Mouse (Mus musculus) layer of hippocampus, adult 18-20 months (tissue): ENCODE measurements at regions not wholly inside any gene's neighbourhood (a gene's known extent, or its start where the extent isn't known, plus 50 kb on each side); places are given as distances from the start of the nearest gene placed in this dataset.

ENCODE experiments used
- DNase-seq, 2 experiments: peaks; one replicate each; pipeline ENCODE4 v3.0.0; 2022; ENCODE audit warnings: low spot score in 2 of 2

DNA sequence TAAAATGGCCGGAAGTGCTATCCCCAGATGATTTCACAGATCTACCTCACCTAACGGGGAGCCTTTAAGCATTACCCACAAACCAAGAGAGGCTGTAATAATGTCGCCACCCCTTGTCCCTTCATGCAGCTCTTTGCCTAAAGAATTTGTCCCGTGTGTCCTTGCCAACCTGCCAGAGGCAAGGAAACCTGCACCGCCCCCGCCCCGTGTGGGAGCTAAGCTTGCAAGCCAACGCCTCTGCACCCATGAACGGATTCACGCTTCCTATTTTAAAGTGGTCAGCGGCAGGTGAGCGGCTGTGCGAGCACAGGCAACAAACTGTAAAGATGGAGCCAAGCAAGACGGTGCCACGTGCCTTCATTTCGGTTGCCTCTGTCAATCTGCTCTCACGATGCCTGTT, 63.1 kb downstream of the Gm11011 start:
- no peak for DNase-seq

DNA sequence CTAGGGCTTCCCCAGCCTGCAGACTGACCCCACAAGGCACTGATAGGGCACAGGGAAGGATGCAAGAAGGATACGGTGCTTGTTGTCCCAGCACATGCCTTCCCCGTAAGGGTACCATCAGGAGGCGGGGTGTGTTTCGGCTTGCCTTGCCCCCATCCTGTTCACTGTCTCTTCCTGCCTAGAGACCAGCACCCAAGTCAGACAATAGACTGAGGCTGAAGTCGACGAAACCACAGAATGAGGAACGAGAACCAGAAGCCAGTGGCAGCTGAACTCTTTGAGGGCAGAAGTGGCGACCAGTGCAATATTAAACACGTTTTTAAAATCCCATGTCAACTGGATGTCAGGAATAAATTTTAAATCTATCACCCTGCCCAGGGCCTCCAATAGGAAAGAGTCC, 67.6 kb downstream of the Gm11011 start:
- no peak for DNase-seq

DNA sequence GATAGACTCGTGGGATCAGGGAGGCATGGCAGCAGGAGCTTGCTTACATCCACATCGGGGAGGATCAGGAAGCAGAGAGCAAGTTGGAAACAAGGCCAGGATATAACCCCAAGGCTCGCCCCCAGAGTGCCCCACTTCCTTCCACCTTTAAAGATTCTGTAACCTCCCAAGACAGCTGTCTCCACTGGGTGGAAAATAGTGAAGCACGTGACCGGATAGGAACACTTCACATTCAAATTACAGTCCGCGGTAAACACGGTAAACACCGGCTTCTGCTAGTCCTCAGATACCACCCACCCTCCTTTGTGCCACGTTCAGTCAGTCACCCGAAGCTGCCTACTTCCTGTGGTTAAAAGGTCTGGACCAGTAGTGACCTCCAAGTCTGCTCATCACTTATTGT, 72.2 kb downstream of the Gm11011 start:
- no peak for DNase-seq

DNA sequence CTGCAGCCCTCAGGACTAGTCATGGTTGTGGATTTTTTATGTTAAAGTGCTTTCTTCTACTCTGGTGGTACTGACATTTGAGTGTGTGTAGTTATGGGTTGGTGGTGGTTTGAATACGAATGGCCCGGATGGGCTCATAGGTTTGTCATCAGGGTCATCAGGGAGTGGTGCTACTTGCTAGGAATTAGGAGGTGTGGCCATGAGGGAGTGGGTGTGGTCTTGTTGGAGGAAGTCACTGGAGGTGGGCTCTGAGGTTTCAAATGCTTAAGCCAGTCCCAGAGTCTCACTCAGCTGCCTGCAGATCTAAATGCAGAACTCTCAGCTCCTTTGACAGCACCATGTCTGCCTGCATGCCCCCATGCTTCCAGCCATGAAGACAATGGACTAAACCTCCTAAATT, 76.8 kb downstream of the Gm11011 start:
- DNase-seq = no peak

DNA sequence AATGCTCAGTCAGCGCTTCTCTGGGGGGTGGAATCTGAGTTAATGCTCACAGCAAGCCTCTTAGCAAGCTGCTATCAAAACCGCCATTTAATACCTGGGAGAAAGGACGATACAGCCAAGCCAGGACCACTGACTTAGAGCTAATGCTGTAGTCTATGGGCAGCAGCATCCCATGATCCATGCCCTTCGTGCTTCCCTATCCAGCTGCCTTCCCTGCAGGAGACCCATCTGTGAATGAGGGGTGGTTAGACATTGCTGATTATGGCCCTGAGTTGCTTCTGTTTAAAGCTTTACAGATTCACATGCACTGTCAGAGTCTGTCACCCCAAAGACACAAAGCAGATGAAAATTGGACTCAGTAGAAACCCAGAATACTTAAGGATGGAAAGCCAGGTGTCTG, 78.1 kb downstream of the Gm11011 start:
- no peak for DNase-seq

DNA sequence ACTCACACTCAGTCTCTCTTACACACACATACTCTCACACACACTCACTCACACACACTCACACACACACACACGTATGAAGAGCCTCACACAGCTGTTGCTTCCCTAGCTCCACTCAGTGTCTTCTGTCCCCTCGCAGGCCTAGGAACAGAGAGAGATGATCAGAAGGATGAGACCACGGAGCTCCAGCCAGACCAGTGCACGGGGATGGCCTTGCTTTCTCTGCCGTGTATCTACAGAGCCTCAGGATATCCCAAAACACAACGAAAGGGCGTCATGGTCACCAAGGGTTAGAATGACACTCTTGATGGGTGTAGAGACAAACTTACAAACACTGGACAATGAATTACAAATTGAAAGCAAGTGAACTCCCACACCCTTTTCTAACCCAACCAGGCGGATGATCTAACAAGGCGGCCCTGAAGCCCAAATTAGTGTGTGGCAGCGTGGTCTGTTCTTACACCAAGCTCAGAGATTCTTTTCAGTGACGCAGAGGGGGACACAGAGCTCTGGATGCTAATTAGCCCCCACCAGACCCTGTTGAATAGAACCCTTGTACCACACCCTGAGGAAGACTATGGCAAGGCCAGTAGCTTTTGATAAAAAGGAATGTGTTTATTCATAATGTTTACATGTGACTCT, 83.0 kb downstream of the Gm11011 start:
- no peak for DNase-seq

DNA sequence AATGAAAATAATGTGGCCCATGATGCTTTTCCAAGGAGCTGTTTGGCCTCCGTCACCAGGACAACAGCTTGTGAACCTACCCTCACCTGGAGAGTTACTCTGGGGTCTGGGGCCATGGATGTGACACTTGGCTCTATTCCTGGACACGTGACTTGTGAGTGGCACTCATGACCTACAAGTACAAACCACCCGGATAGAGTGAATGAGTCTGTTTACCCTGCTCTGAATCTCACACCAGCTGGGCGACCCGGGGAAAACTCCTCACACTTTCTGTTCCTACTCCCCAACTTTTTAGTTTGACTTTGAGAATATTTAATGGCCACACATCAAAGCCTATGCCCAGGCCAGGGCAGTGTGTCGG, 84.0 kb downstream of the Gm11011 start:
- no peak for DNase-seq

DNA sequence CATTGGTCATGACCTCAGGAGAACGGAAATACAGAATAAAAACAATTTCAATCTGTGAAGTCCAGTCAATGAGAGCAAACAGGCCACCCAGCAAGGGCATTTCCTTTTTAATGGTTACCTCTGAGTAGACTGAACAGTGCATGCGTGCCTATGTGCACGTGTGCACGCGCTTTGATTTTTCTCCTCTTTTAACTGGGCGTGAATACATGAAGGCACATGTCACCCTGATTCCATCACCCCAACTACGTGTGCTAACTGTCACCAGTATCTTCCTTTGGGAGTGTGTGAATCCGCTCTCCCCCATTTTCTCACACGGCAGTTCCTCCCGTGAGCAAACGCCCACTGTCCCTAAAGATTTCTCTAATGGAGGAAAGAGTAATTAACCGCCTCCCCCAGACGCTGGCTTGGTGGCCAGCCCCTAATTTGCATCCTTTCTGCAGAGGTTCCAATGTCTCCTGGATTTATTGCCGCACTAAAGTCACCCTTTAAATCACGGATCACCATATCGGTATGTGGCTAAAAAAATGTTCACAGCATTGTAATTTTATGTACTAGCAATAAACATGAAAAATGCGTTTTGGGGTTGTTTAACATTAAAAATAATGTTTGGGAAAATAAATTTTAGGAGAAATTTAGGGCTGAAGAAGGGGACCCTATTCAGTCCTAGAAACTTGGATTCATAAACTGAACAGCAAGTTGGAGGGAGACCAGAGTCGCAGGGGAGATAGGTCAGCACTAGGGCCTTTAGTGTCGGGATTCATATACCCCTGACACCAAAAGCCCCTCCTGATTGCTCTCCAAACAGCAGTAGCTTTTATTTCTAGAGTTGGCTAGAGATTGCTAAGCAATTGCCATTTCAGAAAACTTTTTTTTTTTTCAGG, 84.6 kb downstream of the Gm11011 start:
- DNase-seq = no peak

DNA sequence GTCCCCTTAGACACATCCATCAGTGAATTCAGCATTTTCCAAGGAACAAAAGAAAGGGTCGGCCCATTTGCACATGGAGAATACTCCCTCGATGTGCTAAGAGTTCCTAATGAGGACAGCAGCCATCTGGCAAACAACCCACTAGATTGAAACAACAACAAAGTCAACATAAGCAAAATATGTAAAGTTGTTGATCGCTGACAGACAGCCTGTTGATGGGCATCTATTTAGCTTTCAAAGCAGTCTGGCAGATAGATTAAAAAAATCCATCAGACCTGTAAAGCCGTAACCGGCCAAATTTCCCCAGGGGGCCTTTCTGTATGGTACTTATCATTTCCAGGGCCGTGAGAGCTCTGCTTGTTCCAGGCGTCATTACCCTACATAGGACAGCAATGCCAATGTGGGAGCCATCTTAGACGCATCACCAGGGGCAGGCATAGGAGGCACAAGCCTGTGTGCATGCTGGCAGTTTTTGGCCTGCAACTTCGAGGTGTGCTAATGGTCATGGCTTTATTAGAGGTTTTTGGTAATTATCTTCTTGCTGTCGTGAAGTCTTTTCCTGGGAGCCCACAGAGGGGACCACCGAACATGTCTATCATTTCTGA, 85.7 kb downstream of the Gm11011 start:
- no peak for DNase-seq

DNA sequence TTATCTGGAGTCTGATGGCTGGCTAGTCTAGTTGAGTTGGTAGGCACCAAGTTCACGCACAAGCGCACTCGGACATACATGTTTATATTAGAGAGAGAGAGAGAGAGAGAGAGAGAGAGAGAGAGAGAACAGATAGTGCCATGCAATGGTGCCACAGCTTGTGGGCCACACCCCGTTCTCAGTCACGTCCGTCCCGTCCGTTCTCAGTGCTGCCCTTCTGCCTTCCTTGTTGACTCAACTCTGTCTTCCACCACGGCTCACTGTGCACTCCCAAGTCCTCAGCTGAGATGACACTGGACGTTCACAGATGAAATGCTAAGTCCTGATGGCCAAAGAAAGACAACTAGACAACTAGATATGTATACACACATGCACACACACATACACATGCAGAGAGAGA, 92.2 kb downstream of the Gm11011 start:
- no peak for DNase-seq

DNA sequence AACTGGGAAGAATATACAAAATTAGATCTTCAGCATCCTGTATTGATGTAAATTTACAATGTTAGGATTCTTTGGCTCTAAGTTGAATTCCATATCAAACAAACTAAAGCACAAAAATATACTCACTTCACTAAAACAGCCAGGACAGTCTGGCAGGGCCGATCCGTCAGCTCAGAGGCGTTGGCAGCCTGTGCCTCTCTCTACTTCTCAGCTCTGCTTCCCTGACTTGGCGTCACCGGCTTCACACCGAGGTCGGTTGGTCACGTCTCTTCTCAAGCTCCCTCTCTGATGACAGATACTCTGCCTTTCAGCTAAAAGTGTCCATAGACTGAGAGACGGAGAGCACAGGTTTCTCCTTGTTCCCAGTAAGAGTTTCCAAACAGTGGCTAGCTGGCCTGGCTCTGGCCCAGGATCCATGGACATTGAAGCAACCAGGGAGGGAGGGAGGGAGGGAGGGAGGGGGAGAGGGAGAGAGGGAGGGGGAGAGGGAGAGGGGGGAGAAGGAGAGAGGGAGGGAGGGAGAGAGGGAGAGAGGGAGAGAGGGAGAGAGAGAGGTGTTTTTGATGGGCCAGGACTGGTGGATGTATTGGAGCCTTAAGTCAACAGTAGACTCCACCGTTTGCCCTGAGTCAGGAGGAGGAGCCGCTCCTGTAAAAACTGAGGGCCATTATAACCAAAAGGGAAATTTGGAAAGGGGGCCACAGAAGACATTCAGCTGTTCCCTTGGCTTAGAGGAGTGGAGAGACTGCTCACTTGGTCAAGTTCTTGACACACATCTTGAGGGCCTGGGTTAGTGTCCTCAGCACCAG, 92.8 kb downstream of the Gm11011 start:
- DNase-seq = no peak

DNA sequence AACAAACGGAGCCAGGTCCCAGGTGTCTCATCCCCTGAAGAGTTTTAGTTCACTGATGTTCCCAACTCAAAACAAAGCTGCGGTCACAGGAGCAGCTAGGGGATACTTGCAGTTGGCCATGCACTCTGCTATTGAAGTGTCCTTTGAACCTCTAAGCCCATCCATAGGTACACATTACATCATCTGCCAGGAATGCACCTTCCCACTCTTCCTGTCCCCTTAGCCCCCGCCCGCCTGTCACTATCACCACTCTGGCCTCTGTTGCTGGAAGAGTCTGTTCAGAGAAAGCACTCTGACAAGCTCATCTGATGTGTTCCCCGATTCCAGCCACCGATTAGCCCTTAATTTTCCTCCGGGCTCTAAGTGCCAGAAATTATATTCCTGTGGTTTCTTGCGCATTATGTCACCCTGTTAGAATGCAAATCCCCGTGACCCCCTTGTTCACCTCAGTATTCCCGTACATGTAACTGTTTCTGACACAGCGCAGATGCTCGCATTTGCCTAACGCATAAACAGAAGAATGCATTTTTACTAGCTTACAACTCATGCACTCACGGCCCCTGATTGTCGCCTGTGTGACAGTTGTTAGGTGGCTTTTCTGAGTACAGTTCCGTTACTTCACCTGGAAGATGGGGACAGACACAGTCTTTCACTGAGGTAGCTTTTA, 93.8 kb downstream of the Gm11011 start:
- DNase-seq = no peak

DNA sequence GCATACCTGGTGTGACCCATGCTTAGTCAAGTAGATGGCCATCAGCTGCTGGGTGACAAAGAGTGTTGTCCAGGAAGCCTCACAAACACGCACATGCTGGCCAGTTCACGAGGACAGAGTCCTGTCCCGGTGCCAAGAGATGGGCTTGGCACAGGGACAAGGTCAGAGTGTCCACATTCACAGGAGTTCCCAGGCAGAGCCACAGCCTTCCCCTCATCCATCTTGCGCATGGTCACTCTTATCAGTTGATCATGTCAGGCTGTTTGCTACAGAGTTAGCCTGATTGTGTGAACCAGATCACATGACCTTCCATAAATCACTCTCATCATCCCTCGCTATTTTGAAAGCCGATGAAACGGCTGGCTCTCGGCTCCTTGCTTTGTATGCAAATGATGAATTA, 103.6 kb downstream of the Gm11011 start:
- no peak for DNase-seq

DNA sequence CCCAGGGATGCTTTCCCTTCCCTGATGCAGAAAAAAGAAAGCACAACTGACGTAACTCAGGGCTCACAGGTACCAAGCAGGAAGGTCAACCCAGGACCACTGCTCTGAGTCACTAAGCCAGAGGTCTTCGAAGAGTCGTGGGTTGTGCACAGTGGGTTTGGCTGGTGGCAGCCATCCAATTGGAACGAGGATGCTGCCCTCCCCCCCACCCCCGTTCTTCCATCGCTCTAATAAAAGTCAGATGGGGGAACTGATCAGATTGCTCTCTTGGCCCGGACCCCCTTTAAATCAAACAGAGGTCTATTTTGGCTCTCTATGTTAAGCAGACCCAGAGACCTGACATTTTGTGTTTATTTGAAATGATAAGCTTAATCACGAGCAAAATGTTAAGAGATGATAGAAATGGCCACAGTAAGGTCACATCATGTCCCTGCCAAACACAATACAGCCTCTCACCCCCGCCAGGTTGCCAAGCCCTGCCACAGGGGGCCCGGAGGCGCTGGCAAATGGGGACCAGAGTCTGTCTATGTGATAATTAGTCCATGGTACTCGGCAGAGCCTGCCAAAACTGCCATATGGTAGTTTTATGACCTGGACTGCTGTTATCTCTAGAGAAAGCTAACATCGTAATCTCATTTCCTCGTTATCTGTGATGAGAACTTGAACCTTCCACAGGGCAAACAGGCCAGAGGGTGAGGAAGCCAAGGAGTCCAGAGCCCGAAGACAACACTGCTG, 105.6 kb downstream of the Gm11011 start:
- no peak for DNase-seq

DNA sequence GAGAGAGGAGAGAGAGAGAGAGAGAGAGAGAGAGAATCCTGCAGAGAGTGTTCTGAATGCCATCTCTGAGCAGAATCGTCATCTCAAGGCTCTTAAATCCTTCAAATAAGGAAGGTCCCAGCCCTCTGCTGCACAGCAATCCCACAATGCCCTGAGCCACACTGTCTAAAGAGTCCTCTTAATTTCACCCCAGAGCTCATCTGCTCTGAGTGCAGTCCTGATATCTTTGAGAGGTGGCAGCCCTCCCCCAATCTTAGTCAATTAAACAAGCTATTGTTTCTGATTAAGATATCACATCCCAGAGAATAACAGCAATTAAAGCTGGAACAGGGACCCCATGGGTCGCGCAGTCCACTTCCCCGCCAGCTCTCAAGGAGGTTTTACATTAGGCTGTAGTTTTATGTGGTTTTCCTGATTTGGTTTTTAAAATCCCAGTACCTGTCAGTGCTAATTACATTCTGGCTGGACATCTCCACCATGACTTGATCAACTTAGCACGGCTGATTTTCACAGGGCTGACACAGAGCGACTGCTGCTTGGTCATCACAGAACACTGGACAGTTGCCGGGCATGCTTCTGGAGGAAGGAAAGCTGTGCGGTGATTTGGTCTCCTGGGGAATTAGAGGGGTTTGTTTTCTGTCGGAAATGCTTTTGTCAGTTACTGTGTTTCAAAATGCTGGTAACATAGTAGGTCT, 113.0 kb downstream of the Gm11011 start:
- no peak for DNase-seq

DNA sequence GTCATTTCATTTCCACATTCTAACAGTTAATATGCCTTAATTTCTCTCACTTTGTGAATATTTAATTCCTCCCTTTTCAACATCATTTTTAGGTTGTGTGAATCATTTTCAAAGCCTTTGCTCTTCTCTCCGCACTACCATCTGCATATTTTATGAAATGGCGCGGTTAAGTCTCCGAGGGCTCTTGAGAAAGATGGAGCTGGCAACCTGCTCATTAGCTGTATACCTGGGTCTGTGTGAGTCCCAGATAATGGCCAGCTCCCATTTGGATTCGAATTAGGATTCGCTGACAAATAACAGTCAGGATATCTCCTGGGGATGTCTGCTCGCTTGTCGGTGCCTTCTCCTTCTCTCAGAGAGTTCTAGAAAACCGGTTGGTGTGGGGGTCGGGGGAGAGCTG, 118.0 kb downstream of the Gm11011 start:
- DNase-seq = no peak

DNA sequence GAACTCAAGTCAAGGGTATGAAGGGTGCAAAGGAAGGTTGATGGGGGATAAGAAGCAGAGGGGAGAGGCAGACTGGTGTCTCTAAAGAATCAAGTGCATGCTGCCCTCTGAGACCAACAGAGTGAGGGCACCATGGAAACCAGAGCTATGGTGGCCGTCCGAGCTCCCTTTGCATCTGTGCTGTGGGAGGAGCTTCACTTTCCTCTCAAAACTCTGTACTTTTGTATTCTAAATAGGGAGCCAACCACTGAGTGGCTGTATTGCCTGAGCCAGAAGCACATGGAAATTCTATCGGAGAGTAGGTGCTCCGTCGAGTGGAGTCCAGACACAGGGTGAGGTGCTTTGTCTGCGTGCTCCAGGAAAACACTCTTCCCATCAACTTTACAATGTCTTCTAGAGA, 119.9 kb downstream of the Gm11011 start:
- no peak for DNase-seq

DNA sequence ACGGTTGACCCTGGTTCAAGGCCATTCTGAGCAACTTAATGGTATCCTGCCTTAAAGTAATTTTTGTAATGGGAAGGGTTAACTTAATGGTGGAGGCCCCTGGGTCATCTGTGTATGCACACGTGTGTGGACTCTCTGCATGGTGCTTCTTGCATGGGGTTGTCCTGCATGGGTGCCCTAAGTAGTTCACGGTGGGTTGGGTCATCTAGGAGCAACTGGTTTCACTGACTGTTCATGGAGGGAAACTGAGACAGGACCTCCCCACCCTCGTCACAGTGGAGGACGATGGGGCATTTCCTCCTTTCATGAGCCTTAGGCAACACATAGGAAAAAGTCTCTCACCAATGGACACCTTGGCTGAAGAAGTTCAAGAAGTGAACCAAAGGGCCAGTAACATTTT, 123.4 kb downstream of the Gm11011 start:
- no peak for DNase-seq

DNA sequence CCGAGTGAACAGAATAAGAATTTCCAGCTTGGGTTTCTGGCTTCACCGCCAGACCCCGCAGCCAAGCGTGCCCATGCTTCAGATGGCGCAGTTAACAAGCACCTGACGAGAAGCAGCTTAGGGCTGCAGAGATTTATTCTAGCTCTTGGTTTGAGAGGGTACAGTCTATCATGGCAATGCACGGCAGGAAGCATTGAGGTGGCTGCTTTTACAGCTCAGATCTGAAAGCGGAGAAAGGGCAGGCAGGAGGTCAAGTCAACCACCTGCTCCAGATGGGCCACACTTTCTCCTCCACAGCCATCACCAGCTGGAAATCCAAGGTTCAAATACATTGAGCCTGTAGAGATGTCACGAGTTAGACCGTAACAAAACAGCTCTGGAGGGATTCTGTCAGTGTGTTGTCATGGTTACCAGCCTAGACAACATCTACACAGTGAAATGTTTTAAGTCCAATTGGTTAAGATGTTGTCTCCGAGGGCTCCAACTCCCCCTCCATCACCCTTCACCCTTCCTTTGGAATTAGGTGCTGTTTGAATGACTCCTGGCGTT, 126.0 kb downstream of the Gm11011 start:
- DNase-seq = no peak

DNA sequence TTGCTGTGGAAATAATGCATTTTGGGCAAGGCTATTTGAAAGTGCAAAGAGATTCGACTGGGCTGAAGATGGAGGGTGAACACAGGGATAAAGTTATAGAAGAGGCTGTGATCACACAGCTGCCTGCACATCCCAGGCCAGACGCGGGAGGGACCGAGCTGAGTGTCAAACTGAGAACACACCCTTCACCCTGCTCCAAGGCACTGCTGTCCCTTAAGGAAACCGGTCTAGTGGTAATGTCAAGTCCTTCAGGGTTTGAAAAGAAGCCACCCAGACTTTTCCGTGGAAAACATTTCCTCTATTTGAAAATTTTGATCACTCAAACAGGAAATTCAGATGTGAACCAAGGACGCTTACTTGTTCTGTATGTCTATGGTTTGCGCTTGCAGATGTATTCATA, 134.6 kb downstream of the Gm11011 start:
- no peak for DNase-seq
